Mouse (Mus musculus) hindbrain, embryonic 10.5 days (tissue): ENCODE results near the gene Pon3. TPM values are rescaled to one million over a fixed set of nuclear protein-coding genes. Genes with fewer than 3 reads are reported as not detected.
"Not testable (repeated sequence)": the region's sequence is repeated elsewhere in the genome, so short reads cannot be mapped to it uniquely, and the experiment has no call there.

Experiments used
- DNase-seq: peaks from one replicate; pipeline ENCODE4 v3.0.0-alpha.2; 2017; ENCODE audit warnings: low spot score
- H3K27ac ChIP-seq: fragments of 300-500 bp; sonication (generic); 2 replicates; pipeline ENCODE4 v1.5.1; 2016; ENCODE audit warnings: mild to moderate bottlenecking, moderate library complexity
- H3K27me3 ChIP-seq: fragments of 300-500 bp; sonication (generic); 2 replicates; pipeline ENCODE4 v1.6.1; 2016; ENCODE audit warnings: mild to moderate bottlenecking; ENCODE audit not compliant: poor library complexity, insufficient read depth, severe bottlenecking
- H3K36me3 ChIP-seq: fragments of 300-500 bp; sonication (generic); 2 replicates; pipeline ENCODE4 v1.6.1; 2016; ENCODE audit warnings: mild to moderate bottlenecking, moderate library complexity
- H3K4me1 ChIP-seq: fragments of 300-500 bp; sonication (generic); replicated peaks from 2 replicates; pipeline ENCODE4 v1.6.1; 2016; ENCODE audit warnings: mild to moderate bottlenecking
- H3K4me3 ChIP-seq: fragments of 300-500 bp; sonication (generic); 2 replicates; pipeline ENCODE4 v1.5.1; 2016; ENCODE audit warnings: mild to moderate bottlenecking, moderate library complexity
- H3K9me3 ChIP-seq: fragments of 300-500 bp; sonication (generic); 2 replicates; pipeline ENCODE4 v1.6.1; 2016; ENCODE audit warnings: mild to moderate bottlenecking, moderate library complexity
- WGBS: fragments of 180-500 bp; shearing (Covaris S2); methylation state at CpG from one replicate; pipeline ENCODE4 v1.1.7; 2016; 5-methylcytosine and 5-hydroxymethylcytosine counted together
- polyA plus RNA-seq: library from polyadenylated mRNA; unstranded; fragments of >200 nt; fragmentation: Nextera tagmentation; extraction: Ambion mirVana; gene quantifications from 2 replicates; pipeline ENCODE4 v1.2.1, GENCODE M21; 2016

The Pon3 gene
- polyA plus RNA-seq, 1 experiment from 2014 or later = 5.8 TPM

- Histone ChIP-seq H3K27me3 (no peaks in the 10 kb centered on the region), H3K9me3 (no peaks in the 10 kb centered on the region), H3K4me1 (no peaks in the 10 kb centered on the region), H3K27ac (no peak overlapping the region), H3K4me3 (no peak overlapping the region), H3K36me3 (no peaks in the 10 kb centered on the region)
- 92% methylated on average over 8 of the region's 8 CpGs for WGBS
- DNase-seq = no peak
Measured at GRCm38 (mm10) chr6:5236843-5237371, 19.2 kb downstream of the Pon3 start.

- no peak for DNase-seq
- Histone ChIP-seq H3K9me3 (no peaks in the 10 kb centered on the region), H3K4me1 (no peaks in the 10 kb centered on the region), H3K27me3 (no peaks in the 10 kb centered on the region), H3K27ac (no peak overlapping the region), H3K4me3 (no peak overlapping the region), H3K36me3 (no peaks in the 10 kb centered on the region)
- 73% methylated on average over 3 of the region's 3 CpGs for WGBS
Measured at GRCm38 (mm10) chr6:5234563-5234962, 21.5 kb downstream of the Pon3 start.

GRCm38 (mm10) chr6:5233812-5234211, 22.3 kb downstream of the Pon3 start:
- H3K4me3 ChIP-seq = no peak overlapping the region
- H3K9me3 ChIP-seq = no peaks in the 10 kb centered on the region
- H3K36me3 ChIP-seq = no peaks in the 10 kb centered on the region
- no peak overlapping the region for H3K27ac ChIP-seq
- no peaks in the 10 kb centered on the region for H3K27me3 ChIP-seq
- no peak for DNase-seq
- WGBS = 89% methylated on average over 1 of the region's 1 CpGs
- H3K4me1 ChIP-seq = no peaks in the 10 kb centered on the region

GRCm38 (mm10) chr6:5232022-5232421, 24.1 kb downstream of the Pon3 start:
- Histone ChIP-seq H3K4me3 (no peak overlapping the region), H3K4me1 (no peaks in the 10 kb centered on the region), H3K9me3 (no peaks in the 10 kb centered on the region), H3K27ac (no peak overlapping the region), H3K36me3 (no peaks in the 10 kb centered on the region), H3K27me3 (no peaks in the 10 kb centered on the region)
- no peak for DNase-seq
- WGBS = 91% methylated on average over 4 of the region's 4 CpGs

- 93% methylated on average over 5 of the region's 5 CpGs for WGBS
- Histone ChIP-seq H3K4me3 (no peak overlapping the region), H3K36me3 (no peaks in the 10 kb centered on the region), H3K27me3 (no peaks in the 10 kb centered on the region), H3K9me3 (no peaks in the 10 kb centered on the region), H3K4me1 (no peaks in the 10 kb centered on the region), H3K27ac (no peak overlapping the region)
- no peak for DNase-seq
Measured at GRCm38 (mm10) chr6:5230261-5230660, 25.8 kb downstream of the Pon3 start.

GRCm38 (mm10) chr6:5223551-5223950, 32.5 kb downstream of the Pon3 start:
- WGBS = 84% methylated on average over 2 of the region's 2 CpGs
- H3K36me3 ChIP-seq, H3K4me3 ChIP-seq, H3K27ac ChIP-seq, DNase-seq, H3K9me3 ChIP-seq, H3K4me1 ChIP-seq, H3K27me3 ChIP-seq: not testable (repeated sequence)

- no peak for DNase-seq
- Histone ChIP-seq H3K36me3 (no peaks in the 10 kb centered on the region), H3K4me3 (no peak overlapping the region), H3K27me3 (no peaks in the 10 kb centered on the region), H3K9me3 (no peaks in the 10 kb centered on the region), H3K4me1 (0 out of 2 replicates have a peak, but pooled peaks cover 2% of the 10 kb centered on the region), H3K27ac (no peak overlapping the region)
- WGBS = 72% methylated on average over 3 of the region's 3 CpGs
Measured at GRCm38 (mm10) chr6:5222080-5222479, 34.0 kb downstream of the Pon3 start.

GRCm38 (mm10) chr6:5218190-5218589, 37.9 kb downstream of the Pon3 start:
- no peak for DNase-seq
- 92% methylated on average over 4 of the region's 4 CpGs for WGBS
- H3K4me3 ChIP-seq = no peak overlapping the region
- H3K9me3 ChIP-seq = peaks cover 1% of the 10 kb centered on the region; the same call in 1 of the 2 replicates
- no peaks in the 10 kb centered on the region for H3K27me3 ChIP-seq
- H3K27ac ChIP-seq = no peak overlapping the region
- H3K4me1 ChIP-seq = 0 out of 2 replicates have a peak, but pooled peaks cover 2% of the 10 kb centered on the region
- H3K36me3 ChIP-seq = no peaks in the 10 kb centered on the region

- 89% methylated on average over 2 of the region's 2 CpGs for WGBS
- H3K36me3 ChIP-seq = no peaks in the 10 kb centered on the region
- no peak overlapping the region for H3K27ac ChIP-seq
- H3K4me1 ChIP-seq = no peaks in the 10 kb centered on the region
- H3K9me3 ChIP-seq = peaks cover 2% of the 10 kb centered on the region; the same call in 1 of the 2 replicates
- no peak overlapping the region for H3K4me3 ChIP-seq
- H3K27me3 ChIP-seq = no peaks in the 10 kb centered on the region
- DNase-seq = no peak
Measured at GRCm38 (mm10) chr6:5207817-5208216, 48.3 kb downstream of the Pon3 start.

GRCm38 (mm10) chr6:5199916-5200315, 56.2 kb downstream of the Pon3 start:
- Histone ChIP-seq H3K4me1 (no peaks in the 10 kb centered on the region), H3K27me3 (no peaks in the 10 kb centered on the region), H3K9me3 (0 out of 2 replicates have a peak, but pooled peaks cover 4% of the 10 kb centered on the region), H3K4me3 (no peak overlapping the region), H3K36me3 (no peaks in the 10 kb centered on the region), H3K27ac (no peak overlapping the region)
- no peak for DNase-seq
- 85% methylated on average over 3 of the region's 3 CpGs for WGBS

- Histone ChIP-seq H3K36me3 (no peaks in the 10 kb centered on the region), H3K27me3 (no peaks in the 10 kb centered on the region), H3K27ac (no peak overlapping the region), H3K4me3 (no peak overlapping the region), H3K9me3 (0 out of 2 replicates have a peak, but pooled peaks cover 4% of the 10 kb centered on the region), H3K4me1 (no peaks in the 10 kb centered on the region)
- WGBS = 90% methylated on average over 8 of the region's 8 CpGs
- DNase-seq = no peak
Measured at GRCm38 (mm10) chr6:5199376-5199905, 56.6 kb downstream of the Pon3 start.

GRCm38 (mm10) chr6:5198590-5198989, 57.5 kb downstream of the Pon3 start:
- WGBS = 91% methylated on average over 5 of the region's 5 CpGs

GRCm38 (mm10) chr6:5193693-5194092, 62.4 kb downstream of the Pon3 start, which contains the start of gene Pon1:
Pon1 (minus strand) TSS chr6:5193946.
- Histone ChIP-seq H3K4me3 (no peak within 1 kb of the TSS), H3K27me3 (no peaks in the 10 kb centered on the region), H3K4me1 (peaks cover 6% of the 10 kb centered on the region; the same call in 1 of the 2 replicates), H3K27ac (no peak within 1 kb of the TSS), H3K36me3 (no peaks in the 10 kb centered on the region), H3K9me3 (0 out of 2 replicates have a peak, but pooled peaks cover 4% of the 10 kb centered on the region)
- 43% methylated on average over 5 of the region's 5 CpGs for WGBS
- no peak for DNase-seq

More at GRCm38 (mm10) chr6:5198590-5198989, 57.5 kb downstream of the Pon3 start:
- Histone ChIP-seq H3K4me3 (no peak overlapping the region), H3K4me1 (peaks cover 3% of the 10 kb centered on the region; the same call in 1 of the 2 replicates), H3K27ac (no peak overlapping the region), H3K27me3 (no peaks in the 10 kb centered on the region), H3K36me3 (no peaks in the 10 kb centered on the region), H3K9me3 (0 out of 2 replicates have a peak, but pooled peaks cover 4% of the 10 kb centered on the region)
- DNase-seq = no peak
